Mouse (Mus musculus) cerebral cortex, adult 2 months (tissue): ENCODE measurements around the gene Rbms2.

Source experiments
- WGBS: fragments of 180-500 bp; shearing (Covaris S2); methylation state at CpG from one replicate; pipeline ENCODE4 v1.1.7; 2018; 5-methylcytosine and 5-hydroxymethylcytosine counted together

The Rbms2 gene

DNA sequence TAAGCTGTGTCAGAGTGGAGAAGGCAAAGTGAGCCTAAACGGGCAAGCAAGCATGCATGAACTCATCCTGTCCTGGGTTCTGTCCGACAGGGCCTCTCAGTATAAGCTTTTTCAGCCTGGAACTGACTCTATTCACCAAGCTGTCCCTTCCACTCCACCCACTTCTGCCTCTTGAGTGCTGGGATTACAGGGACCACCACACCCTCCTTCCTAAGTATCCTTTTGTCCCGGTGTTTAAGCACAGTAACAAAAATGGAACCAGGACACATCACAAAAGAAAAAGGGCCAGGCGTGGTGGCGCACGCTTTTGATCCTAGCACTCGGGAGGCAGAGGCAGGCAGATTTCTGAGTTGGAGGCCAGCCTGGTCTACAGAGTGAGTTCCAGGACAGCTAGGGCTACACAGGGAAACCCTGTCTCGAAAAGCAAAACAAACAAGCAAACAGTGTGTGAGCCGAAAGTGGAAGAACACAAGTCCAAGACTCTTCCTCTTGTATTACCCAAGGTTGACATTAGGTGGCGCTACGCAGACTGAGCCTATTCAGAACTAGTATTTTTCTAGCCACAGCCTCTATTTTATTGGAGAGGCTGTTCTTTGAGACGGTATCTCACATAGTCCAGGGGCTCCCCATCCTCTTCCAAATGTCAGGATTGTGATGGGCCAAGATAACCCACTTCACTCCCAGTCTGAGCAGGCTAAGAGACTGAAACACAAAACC, 39.7 kb downstream of the Rbms2 start:
- WGBS = 67% methylated on average over 12 of the region's 12 CpGs

DNA sequence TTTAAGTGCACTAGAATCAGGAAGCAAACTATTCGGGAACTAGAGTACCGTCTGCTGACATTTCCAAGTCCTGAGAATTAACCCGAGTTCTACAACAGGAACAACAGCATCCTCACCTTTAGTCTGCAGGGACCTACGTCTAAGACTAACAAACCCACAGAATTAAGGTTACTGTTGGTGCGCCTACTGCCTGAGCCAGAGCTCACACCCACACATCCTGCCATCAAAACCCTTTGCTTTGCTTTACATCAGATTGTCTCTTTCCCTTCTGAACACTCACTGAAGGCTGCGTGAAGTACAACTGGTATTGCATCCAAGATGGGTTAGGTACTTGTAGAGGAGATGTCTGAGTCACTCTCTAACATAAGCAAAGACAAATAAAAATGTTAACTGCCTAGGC, 44.7 kb downstream of the Rbms2 start:
- WGBS = 57% methylated on average over 6 of the region's 6 CpGs

DNA sequence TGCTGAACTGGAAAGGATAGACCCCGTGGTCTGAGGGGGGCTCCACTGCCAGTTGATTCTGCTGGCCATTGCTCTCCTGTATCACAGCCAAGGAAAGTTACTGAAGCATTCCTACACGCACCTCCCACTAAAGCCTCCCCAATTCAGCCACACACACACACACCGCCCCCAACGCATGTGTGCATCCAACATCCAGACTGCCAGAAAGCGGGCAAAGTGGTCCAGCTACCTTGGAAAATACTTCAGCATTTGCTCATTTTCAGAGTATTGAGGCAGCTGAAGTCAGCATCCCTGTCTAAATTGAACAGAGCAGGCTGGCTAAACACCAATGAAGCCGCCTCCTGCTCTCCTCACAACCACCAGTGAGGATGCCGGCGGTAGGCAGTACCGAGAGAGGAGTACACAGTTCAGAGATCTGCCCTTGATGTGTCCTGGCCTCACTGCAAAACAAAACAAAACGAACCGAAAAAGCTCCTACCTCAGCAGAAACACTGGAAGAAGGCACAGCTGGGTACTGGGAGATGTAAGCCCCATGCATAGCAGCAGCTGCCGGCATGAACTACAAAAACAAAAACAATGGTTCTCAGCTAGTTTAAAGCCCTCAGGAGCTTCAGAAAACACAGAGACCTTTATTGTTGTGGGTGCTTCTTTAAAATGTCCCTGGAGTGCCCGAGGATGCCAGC, 46.3 kb downstream of the Rbms2 start:
- WGBS = 20% methylated on average over 13 of the region's 13 CpGs

DNA sequence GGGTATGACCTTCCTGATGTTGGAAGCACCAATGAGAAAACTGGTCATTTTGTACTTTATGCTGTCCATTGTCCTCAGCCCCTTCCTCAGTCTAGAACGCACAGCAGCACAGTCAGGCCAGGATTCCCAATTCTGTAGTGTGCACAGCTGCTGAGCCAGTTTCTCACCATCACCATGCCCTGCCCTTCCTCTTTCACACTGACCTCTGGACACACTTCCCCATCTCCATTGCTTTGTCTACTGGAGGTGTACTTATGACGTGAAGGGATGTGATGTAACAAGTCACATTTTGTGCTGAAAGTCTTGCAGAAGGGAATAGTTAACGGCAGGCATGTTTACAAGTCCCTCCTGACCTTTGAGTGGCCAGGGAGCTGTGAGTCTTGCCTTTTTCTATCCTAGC, 48.8 kb downstream of the Rbms2 start:
- 75% methylated on average over 3 of the region's 3 CpGs for WGBS

DNA sequence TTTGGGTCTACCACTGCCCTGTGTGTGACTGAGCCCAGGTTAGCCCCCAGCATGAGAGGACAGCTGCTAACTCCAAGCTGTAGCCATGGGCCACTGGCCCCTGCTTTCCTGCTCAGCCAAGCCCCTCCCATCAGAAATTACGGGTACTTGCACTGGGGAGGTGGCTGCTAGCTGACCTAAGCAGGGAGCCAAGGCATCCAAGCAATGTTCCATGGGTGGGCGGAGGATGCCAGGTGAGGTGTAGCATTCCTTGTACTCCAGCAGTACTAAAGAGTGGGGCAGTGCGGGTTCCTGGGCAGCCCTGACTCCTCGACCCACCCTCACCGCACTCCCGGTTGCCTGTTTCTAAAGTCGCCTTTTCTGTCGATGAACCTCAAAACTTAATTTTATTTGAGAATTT, 52.0 kb downstream of the Rbms2 start:
- 89% methylated on average over 8 of the region's 8 CpGs for WGBS

DNA sequence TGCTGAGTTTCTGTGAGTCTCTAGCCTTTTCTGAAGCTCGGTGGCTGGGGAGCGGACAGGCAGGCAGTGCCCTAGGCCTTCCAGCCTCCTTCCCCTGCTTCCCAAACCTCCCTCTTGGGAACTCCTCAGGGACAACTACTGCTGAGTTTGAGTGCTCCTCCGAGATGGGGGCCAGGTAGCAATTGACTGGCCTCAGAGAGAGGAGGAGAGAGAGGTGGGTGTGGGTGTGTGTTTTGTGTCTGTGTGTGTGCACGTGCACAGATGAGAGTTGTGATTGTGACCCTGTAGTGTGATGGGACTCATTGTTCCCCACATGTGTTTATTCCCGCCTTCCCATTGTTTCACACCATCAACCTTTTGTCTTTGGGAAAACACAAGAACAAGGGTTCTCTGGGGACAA, 52.6 kb downstream of the Rbms2 start:
- 67% methylated on average over 5 of the region's 5 CpGs for WGBS

DNA sequence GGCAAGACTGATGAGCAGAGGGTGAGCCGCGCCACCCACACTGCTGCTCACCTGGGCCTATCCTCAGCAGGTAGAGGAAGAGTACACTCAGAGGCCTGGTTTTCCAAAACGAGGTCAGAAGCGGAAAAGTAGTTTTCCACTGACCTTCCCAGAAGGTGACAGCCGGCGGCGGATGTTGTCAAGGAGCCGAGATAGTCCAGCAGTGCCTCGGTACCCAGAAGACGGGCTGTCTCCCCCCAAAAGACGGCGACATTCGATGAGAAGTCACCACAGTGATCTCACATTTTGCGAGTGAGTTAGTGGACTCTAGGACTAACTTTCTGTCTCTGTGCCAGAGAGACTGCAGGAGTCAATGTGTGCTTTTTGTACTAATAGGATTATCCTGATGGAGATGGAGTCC, 54.1 kb downstream of the Rbms2 start:
- WGBS = 92% methylated on average over 14 of the region's 14 CpGs

DNA sequence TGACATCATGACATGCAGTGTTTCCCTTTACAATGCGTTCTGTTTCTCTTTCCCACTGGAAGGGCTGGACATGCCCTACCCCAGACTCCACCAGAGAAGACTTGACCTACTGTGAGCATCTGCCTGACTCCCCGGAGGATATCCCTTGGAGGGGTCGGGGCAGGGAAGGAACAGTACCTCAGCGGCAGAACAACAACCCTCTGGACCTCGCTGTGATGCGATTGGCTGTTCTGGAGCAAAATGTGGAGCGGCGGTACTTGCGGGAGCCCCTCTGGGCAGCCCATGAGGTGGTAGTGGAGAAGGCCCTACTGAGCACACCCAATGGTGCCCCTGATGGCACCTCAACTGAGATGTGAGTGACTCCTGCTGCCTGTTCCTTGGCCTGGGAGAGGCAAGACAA, 55.3 kb downstream of the Rbms2 start:
- WGBS = 90% methylated on average over 9 of the region's 9 CpGs

DNA sequence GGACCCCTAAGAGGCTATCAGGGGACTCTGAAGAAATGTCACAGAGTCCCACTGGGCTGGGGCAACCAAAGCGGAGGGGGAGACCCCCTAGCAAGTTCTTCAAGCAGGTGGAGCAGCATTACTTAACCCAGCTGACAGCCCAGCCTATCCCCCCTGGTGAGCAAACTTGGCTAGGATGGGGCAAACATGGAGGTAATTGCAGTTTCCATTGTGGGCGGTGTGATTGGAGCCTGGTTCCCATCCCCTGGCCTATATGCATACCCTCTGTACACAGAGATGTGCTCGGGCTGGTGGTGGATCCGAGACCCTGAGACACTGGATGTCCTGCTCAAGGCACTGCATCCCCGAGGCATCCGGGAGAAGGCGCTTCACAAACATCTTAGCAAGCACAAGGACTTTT, 56.3 kb downstream of the Rbms2 start:
- WGBS = 92% methylated on average over 7 of the region's 7 CpGs

DNA sequence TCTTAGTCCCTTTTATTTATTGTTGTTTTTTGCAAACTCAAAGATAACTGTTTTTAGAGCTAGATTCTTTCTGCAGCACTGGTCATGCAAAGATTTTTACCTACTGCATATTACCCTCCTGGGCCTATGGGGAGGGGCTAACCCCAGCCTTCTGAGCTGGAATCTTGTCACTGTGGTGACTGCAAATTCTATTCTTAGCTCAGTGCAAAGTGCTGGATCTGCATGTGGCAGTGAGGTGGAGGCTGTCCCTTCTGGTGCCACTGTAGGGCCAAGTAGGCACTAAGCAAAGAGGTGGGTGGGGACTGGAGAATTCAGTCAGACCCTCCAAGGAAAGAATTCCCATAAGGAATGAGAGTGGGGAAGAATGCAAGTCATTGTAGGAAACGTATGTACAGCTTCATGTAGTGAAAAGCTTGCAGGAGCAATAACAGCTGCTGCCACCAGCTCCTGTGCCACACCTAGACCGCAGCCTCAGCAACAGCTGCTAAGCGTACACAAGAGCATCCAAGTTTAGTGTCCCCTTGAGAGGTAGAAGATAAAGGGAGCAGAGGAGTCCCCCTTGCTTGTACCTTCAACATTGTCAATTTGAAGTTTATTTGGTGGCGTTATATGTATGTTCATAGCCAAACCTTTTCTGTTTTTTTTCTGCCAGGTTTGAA, 69.9 kb downstream of the Rbms2 start:
- 67% methylated on average over 4 of the region's 4 CpGs for WGBS

DNA sequence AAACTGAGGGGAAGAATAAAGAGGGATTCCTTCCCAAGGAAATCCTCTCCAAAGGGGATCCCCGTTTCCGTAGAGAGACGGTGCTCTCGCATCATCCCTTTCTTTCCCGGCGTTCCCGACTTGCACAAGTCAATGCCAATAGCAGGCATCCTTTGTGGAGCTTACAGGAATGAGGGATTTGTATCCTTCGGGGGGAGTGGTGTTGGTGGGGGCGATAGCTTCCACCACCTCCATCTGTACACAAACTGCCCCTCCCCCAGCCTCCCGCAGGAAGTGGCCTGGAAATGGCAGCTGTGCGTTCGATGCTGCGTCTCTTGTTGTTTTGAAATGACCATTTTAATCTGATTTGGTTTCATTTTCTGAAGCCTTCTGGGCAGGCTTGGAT, 82.5 kb downstream of the Rbms2 start:
- under 1% methylated on average over 13 of the region's 13 CpGs for whole genome bisulfite sequencing

DNA sequence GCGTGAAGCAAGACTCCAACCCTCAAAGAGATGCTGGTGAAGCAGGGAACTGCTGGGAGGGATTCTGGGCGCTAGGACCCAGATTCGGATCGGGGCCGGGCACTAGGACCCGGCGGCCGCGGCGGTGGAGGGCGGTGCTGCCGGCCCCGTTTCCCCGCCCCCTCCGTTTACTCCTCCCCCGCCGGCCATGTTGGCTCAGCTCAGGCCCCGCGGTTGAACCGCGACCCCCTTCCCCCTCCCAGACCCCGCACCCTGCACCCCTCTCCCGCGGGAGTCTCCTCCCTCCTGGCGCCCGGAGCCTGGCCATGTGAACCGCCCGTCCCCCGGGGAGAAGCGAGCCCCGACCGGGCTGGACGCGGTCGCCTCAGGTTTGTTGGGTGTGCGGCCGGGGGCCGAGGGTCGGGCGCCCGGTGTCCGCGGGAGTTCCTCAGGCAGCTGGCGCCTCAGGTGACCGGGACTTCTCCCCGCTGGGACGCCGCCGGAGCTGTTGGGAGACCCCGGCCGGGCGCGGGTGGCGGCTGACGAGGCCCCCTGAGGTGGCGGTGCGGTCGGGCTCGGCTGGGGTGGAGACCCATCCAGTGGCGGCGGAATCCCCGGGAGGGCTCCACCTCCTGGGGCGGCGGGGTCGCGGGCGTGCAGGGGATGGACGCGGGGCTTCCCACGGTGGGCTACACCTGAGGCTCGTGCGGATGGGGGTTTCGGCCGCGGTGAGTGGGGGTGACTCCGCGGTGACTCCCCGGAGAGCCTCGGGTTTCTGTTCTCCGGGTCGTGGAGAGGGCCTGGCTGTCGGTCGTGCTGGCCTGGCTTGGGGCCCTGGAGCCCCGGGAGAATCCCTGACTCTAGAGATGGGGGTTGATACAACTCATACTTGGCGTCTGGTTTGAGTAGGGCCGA, 83.2 kb downstream of the Rbms2 start:
- under 1% methylated on average over 86 of the region's 86 CpGs for WGBS

DNA sequence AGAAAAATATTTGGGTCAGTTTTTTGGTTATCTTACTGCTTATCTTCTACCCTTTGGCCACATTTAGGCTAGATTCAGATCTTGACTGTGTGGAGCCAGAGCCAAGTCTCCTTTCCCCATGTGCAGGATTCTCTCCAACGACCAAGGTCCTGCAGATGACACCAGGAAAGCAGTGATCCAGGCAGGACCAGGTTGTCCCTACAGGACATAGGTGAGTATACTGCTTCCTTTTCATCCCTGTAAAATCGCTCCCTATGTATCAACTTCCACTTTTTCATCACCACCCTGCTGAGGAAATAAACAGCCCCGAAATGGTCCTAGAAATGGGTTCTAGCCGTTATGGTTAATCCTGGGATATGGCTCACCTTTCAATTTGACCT, 83.8 kb downstream of the Rbms2 start:
- 26% methylated on average over 4 of the region's 4 CpGs for WGBS

DNA sequence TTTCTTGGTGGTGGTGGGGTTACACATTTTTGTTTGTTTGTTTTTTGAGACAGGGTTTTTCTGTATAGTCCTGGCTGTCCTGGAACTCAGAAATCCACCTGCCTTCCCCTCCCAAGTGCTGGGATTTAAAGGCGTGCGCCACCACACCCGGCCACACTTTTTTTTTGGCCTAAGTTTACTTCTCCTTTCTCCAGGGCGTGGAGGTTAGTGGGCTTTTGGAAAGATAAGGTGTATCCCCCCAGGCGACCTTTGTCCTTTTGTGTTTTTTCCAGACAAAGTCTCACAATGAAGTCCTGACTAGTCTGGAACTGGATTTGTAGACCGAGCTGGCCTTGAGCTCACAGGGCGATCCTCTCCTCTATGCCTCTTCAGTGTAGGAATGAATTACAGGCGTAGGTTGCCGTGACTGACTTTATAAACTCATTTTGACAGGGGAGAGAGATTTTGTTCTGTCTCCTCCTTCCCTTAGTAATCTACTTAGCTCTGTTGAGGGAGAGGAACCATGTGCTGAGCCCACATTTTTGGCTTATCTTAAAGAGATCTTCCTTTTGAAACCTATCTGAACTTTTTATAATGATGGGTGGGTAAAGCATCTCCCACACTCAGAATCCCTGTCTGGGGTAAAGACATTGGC, 85.0 kb downstream of the Rbms2 start:
- WGBS = 61% methylated on average over 9 of the region's 9 CpGs

DNA sequence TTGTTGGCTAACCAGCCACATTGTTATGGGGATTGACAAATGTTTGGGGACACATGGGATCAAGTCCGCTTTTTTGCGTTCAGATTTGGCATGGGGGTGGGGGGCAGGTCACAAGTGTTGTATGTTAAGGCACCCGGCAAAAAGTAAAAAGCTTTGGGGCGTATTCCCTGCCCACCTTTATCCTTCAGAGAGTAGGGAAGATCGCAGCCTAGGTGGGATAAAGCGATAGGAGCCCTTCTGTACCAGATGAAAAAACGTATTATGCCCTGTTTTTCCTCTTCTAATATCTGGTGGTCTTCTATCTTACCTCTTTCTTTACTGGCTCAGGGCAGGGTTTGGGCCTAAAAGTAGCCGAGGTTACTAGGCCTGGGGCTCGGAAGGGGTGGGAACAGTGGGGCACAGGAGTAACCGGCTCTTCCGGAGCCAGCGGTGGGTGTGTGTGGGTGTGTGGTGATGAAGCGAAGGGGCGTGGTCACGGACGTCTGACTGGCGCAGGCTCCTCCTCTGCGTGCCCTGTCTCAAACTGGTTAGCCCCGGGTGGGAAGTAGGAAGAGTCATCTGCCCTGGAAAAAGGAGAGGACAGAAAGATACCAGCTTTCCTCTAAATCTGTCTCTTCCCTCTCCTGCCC, 85.6 kb downstream of the Rbms2 start:
- WGBS = 18% methylated on average over 19 of the region's 19 CpGs

DNA sequence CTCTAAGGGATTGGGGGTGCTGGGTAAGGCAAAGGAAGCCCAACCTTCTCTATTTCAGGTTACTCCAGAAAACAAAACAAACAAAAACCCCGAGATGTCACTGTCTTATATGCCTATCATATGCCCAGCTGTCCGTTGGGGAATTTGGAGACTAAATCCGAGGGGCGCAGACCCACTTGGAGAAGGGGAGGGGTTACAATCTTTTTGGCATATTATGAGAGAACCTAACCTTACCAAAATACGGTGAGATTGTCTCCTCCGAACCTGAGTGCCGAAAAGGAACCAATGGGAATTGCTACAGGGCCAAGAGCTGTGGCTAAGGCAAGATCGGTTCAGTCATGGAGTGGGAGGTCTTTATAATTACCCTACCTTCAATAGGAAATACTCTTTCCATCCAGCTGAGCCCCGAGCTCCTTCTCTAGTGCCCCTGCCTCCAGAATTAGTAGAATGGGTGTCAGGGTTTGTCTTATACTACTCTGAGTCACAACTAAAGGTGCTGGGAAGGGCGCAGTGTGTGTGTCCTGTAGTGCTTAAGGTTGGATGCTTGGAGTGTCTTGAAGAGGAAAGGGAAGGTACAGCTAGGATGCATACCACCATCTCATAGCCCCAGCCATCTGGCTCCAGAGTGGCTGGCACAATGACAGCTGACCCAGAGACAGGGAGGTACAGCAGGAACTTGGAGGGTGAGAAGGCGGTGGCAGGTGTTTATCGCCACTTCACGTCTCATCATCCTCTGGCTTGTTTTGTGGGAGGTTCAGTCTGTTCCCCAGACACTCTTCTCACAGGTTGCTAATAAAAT, 86.4 kb downstream of the Rbms2 start:
- 22% methylated on average over 13 of the region's 13 CpGs for WGBS

DNA sequence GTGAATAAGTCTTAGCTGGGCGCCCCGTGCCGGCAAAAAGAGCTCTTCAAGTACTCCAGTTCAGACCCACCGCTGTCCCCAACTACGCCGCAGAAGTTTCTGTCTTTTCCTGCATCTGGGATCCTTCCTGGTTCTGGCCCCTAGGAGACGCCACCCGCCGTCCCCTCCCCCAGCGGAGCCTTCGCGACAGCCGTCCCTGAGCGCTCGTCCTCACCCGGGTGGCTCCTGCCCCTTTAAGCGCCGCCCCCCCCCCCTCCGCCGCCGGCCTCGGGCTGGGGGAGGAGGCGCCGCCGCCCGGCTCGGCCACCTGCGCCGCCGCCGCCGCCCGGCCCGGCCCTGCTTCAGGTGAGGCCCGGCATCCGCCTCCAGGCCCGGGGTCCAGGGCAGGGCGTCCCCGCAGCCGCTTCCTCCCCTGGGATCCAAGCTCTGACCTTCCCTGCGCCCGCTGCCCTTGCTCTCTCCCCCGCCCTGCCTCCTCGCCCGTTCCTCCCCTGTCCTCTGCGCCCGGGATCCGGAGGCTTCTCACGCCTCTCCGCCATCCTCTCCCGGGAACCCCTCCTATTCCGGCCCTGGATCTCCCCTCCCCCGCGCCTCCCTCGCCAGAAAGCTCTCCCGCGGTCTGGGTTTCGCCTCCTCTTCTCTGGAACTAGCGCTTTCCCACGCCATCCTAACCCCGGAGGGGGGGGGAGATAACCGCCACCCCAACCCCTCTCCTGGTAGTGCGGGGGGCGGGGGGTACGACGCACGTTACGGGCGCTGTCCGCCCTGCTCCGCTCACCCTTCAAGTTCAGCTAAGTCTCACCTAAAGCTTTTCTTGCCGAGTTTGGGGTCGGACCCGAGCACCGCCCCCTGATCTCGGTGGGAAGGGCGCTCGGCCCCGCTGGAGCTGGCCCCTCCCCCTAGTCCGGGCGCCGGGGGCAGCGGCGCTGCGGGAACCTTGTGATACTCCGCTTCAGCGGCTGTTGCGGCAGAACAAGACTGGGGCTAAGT, 87.3 kb downstream of the Rbms2 start:
- under 1% methylated on average over 86 of the region's 88 CpGs for WGBS

DNA sequence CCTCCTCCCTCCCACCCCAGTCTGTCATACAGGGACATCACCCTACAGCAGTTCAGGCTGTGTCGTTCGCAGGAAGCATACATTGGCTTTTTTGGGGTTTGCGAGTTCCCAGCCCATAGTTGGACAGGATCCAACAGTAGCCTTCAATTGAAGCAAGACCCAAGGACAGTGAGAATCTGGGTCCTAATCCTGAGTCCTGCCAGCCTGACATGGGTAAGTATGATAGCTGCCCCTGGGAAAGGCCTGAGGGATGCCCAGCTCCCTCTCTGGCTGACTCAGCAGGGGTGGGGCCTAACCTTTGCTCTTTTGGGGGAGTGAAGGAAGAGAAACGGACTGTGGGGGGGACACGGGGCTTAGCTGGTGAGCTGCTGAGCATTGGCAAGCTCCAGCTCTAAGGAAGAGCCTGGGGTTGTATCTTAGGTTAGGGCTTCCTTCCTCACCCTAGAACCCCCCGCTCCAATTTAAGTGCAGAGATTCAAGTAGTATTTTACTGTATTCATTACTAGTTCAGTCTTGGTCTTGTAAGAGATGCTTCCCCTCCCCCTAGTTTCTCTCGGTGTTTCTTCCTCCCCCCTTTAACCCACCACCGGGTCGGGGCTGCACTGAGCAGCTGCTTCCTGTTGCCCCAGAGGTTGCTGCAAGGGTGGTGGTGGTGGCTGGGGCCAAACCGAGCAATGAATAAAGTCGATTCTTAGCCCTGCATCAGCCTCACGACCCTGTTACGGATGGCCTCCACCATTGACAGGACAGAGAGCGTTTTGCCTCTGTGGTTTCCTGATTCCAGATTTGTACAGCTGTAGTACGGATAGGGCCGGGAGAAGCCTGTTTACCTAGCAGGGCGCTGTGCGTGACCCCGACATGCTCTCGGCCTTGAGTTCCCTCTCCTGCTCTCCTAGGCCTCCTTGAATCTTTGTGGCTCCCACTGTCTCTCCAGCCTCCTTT, 88.3 kb downstream of the Rbms2 start, which contains the start of gene Baz2a:
Gene Baz2a, plus strand, starts transcription at position 14 of the 942 bp plus-strand sequence.
- WGBS = under 1% methylated on average over 20 of the region's 20 CpGs
